Mouse (Mus musculus) left cerebral cortex, postnatal 36 days (tissue): ENCODE measurements at regions not wholly inside any gene's neighbourhood (a gene's known extent, or its start where the extent isn't known, plus 50 kb on each side); places are given as distances from the start of the nearest gene placed in this dataset.

Experiments
- DNase-seq, 2 experiments: peaks; one replicate each; pipeline ENCODE4 v3.0.0; 2021 to 2022; ENCODE audit warnings: low spot score in 2 of 2, mixed read lengths in 1 of 2
- intact Hi-C: fragments of 180-260 bp; cut with DNase I; formaldehyde crosslinking; loops from one replicate; pipeline ENCODE4 v1.15.1; 2025

DNA sequence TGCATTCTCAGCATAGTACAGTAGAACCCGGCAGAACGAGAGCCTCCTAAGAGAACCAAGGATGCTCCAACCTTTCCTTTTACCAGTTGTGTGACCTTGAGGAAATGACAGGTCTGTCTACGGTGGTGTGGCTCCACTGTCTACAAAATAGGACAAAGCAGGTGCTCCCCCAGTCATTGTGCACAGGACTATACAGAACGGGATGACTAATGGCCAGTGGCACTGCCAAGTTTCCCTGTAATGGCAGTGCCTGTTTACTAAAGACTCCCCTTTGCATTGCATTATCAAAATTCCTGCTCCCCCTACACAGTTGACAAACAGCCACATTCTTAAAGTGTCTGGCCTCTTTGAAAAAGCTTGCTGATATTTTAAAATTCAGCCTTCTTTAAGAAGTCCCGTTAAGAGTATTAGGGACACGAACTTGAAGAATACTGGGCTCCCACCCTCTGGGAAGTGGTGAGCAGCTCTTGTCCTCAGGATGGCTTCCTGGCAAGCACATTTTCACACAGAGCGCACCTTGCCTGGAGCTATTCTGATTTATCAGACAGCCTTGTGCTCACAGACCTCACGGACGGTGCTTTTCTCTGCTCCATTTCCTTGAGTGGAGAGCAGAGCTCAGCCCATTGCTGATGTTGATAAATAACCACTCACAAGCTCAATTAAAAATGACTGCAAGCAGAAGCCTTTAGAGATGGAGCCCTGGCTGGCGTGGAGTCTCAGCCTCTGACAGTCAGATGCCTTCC, 352.3 kb upstream of the Myt1l start:
- no peak for DNase-seq
- intact Hi-C loops, result no loop called here

GRCm38 (mm10) chr12:29177145-29177544, 351.0 kb upstream of the Myt1l start:
- intact Hi-C loops, result no loop called here
- peak in 1 of 2 experiments; percentile 33 for DNase-seq

DNA sequence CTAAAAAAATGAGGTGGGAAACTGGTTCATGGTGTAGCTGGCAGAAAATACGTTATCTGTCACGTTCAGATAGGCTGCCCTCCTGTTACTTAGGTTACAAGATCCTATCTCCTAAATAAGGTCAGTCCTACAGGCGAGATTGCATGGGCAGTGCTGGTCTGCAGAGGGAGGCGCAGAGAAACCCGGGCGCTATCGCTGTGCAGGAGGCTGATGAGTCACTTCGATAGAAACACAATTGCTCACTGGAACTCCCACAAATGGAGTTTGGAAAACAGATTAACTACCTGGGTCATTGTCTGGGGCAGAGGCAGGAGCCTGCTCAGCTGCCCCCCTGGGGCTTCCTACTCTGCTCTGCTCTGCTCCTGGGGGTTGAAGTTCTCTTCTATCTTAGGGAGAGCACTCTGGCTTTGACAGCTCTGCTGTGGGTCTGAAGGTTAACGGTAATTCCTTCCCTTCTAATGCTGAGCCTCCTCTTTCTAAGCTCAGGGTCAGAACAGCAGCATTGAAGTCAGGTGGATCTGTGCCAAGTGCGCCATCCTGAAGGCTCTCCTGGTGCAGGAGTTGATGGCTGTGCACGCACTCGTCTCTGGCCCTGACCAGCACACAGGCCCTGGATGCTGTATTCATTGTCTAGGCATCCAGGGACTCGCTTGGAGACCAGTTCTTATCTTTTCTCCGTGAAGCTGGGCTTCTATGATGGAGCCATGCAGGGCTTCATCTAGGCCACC, 349.9 kb upstream of the Myt1l start:
- no peak for DNase-seq
- intact Hi-C loops, result no loop called here

GRCm38 (mm10) chr12:29179405-29179804, 348.8 kb upstream of the Myt1l start:
- no peak for DNase-seq
- intact Hi-C loops, result no loop called here

GRCm38 (mm10) chr12:29180576-29180975, 347.6 kb upstream of the Myt1l start:
- no peak for DNase-seq
- intact Hi-C loops, result no loop called here

DNA sequence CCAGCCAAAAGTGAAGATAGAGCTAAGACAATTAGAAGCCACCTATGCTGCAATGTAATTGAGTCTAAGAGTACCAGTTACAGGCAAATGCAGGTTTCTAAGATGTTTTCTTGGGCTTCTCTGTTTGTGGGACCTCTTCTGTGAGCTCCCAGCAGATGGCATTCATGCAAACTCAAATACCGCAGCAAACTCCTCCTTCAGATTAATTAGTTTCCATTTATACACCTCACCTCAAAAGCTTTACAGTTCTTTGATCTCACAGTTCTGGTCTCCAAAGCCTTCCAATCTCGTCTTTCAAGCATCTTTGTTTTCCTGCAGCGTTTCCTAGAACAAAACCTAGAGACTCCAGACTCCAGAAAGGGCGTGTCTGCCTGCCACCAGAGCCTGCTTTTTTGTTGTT, 340.6 kb upstream of the Myt1l start:
- no peak for DNase-seq
- intact Hi-C loops, result no loop called here

- DNase-seq, result no peak
- intact Hi-C loops, result no loop called here
These were observed 335.8 kb upstream of the Myt1l start for GRCm38 (mm10) chr12:29192391-29192790.

- intact Hi-C loops, result no loop called here
These were observed 316.2 kb upstream of the Myt1l start for GRCm38 (mm10) chr12:29211946-29212345.

DNA sequence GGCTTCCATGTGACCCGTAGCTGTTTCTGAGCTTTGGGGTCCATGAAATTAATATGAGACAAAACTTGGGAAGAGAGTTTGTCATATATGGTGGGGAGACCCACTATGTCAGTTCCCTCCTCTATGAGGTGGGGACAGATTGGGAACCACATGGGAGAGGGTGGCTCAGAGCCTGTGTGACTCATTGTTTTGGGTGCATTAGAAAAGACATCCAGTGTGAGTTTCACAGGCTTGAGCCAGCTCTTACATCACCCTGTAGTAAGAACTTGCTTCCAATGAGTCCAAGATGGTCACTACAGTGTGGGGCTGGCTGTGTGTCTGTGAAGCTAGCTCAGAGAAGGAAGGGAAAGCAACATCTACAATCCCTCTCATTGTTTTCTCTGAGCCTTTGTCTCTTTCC, 314.6 kb upstream of the Myt1l start:
- intact Hi-C loops, result no loop called here
- no peak for DNase-seq

More at GRCm38 (mm10) chr12:29211946-29212345, 316.2 kb upstream of the Myt1l start:
- DNase-seq, result no peak

- intact Hi-C loops, result no loop called here
These were observed 306.1 kb upstream of the Myt1l start for GRCm38 (mm10) chr12:29222099-29222498.

GRCm38 (mm10) chr12:29226001-29226400, 302.2 kb upstream of the Myt1l start:
- intact Hi-C loops, result no loop called here
- peak; percentile 29 to 44 for DNase-seq

More at GRCm38 (mm10) chr12:29222099-29222498, 306.1 kb upstream of the Myt1l start:
- DNase-seq, result no peak

- DNase-seq, result peak in 1 of 2 experiments; percentile 21
- intact Hi-C loops, result no loop called here
These were observed 295.4 kb upstream of the Myt1l start for GRCm38 (mm10) chr12:29232492-29233447.

DNA sequence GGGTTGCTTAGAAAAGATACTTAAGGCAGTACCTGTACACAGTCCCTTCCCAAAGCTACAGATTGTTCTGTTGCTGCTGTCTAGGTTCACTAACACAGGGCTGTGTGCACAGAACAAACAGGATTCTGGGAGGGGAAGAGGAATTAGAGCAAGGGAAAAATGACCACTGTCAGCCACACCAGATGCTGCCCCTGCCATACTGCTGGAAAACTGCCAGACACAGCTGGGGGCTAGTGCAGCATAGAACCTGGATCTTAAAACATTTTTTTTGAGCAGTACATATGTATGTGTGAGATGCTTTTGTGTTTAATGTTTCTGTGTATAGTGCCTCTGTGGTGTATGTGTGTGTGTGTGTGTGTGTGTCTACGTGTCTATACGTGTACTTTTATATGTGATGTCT, 291.7 kb upstream of the Myt1l start:
- intact Hi-C loops, result no loop called here
- DNase-seq, result no peak

DNA sequence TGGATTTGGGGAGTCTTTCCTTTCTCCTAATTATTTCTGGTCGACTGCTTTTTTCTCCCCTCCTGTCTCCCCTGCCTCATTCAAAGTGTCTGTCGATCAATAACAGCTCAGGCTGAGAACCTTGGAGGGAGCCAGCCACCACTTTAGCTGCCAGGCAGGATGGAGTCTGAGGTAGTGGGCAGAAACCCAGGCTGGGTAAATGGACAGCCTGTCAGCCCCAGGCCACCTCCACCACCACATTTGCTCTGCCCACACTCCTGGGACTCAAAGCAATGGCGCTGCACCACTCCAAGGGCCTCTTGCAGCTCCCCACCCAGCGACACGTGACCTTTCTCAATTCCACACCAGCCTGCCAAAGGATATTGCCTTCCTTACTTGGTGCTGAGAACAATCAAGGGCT, 290.7 kb upstream of the Myt1l start:
- no peak for DNase-seq
- intact Hi-C loops, result no loop called here

- no peak for DNase-seq
- intact Hi-C loops, result no loop called here
These were observed 288.7 kb upstream of the Myt1l start for GRCm38 (mm10) chr12:29239482-29239881.

DNA sequence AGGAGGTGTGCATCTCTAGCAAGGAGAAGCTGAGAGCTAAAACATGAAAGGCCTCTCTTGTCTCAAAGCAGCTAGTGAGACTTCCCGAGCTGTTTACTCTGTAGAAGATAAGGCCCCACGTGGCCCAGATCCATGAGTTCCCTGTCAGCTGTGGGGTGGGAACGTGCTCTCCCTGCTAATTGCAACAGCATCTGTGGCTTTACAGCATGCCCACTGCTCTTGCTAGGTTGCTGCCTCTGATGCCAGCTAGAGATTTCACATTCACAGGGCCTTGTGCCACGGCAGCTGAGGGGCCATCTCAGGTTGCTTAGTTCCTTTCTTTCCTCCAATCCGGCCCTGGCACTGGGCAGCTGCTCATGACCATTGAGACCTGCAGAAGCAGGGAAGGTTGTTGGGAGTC, 288.2 kb upstream of the Myt1l start:
- intact Hi-C loops, result no loop called here
- DNase-seq, result peak; percentile 35 to 43

- intact Hi-C loops, result no loop called here
- no peak for DNase-seq
These were observed 285.1 kb upstream of the Myt1l start for GRCm38 (mm10) chr12:29243087-29243486.

GRCm38 (mm10) chr12:29246041-29246440, 282.1 kb upstream of the Myt1l start:
- DNase-seq, result no peak
- intact Hi-C loops, result no loop called here

GRCm38 (mm10) chr12:29247356-29247755, 280.8 kb upstream of the Myt1l start:
- peak in 1 of 2 experiments; percentile 21 for DNase-seq
- intact Hi-C loops, result no loop called here

GRCm38 (mm10) chr12:29248459-29248858, 279.7 kb upstream of the Myt1l start:
- intact Hi-C loops, result no loop called here
- no peak for DNase-seq
